Mouse (Mus musculus) olfactory bulb, adult 2 months (tissue): Measurements from ENCODE around the gene Prdx4. TPM values are rescaled to one million over a fixed set of nuclear protein-coding genes. Genes with fewer than 3 reads are reported as not detected.

Experiments used
- H3K27ac ChIP-seq: fragments of 200-500 bp; 2 replicates; pipeline ENCODE4 v1.5.1; 2012; ENCODE audit warnings: low read depth, low read length; ENCODE audit not compliant: insufficient read depth
- H3K4me1 ChIP-seq: fragments of 200-500 bp; 2 replicates; pipeline ENCODE4 v1.6.1; 2012; ENCODE audit warnings: low read length; ENCODE audit not compliant: control insufficient read depth, insufficient read depth
- H3K4me3 ChIP-seq: fragments of 200-500 bp; 2 replicates; pipeline ENCODE4 v1.5.1; 2012; ENCODE audit warnings: mild to moderate bottlenecking, low read depth, low read length, moderate library complexity; ENCODE audit not compliant: insufficient read depth
- CTCF ChIP-seq: fragments of 200-500 bp; IDR thresholded peaks from 2 replicates; pipeline ENCODE4 v1.5.1; 2012; ENCODE audit warnings: low read depth, mild to moderate bottlenecking, low read length, moderate library complexity; ENCODE audit not compliant: insufficient read depth
- POLR2A ChIP-seq: fragments of 200-500 bp; IDR thresholded peaks from 2 replicates; pipeline ENCODE4 v1.6.1; 2012; ENCODE audit warnings: mild to moderate bottlenecking, low read depth, low read length, moderate library complexity; ENCODE audit not compliant: insufficient read depth
- WGBS: fragments of 180-500 bp; shearing (Covaris S2); methylation state at CpG from one replicate; pipeline ENCODE4 v1.1.7; 2018; 5-methylcytosine and 5-hydroxymethylcytosine counted together
- polyA plus RNA-seq: library from polyadenylated mRNA; stranded (reverse); fragments of >200 nt; gene quantifications from 2 replicates; pipeline ENCODE4 v1.2.4, GENCODE M21; 2012; ENCODE audit warnings: low replicate concordance; ENCODE audit not compliant: missing spikeins, insufficient read depth, insufficient read length

The Prdx4 gene
- polyA plus RNA-seq, 1 experiment, result not detected

GRCm38 (mm10) chrX:155280427-155281044 is 60.0 kb downstream of the Prdx4 start:
- H3K4me3 ChIP-seq, result no peak overlapping the region
- TF ChIP-seq POLR2A, result no peak
- no peak for TF ChIP-seq CTCF
- H3K4me1 ChIP-seq, result no peaks in the 10 kb centered on the region
- no peak overlapping the region for H3K27ac ChIP-seq
- 73% methylated on average over 1 of the region's 1 CpGs for WGBS

GRCm38 (mm10) chrX:155278483-155278882 is 62.1 kb downstream of the Prdx4 start:
- WGBS, result 71% methylated on average over 4 of the region's 4 CpGs
- Histone ChIP-seq H3K4me1 (no peaks in the 10 kb centered on the region), H3K4me3 (no peak overlapping the region), H3K27ac (no peak overlapping the region)
- no peak for TF ChIP-seq CTCF
- TF ChIP-seq POLR2A, result no peak

Other genes with a start within 250 kb of the Prdx4 start
- not detected in 2 replicates for gene Magea2, start 247.1 kb downstream of the Prdx4 start, polyA plus RNA-seq
- gene Cldn34b2, start 212.3 kb downstream of the Prdx4 start, polyA plus RNA-seq, result not detected in 2 replicates
- not detected in 2 replicates for gene Sat1, start 124.3 kb downstream of the Prdx4 start, polyA plus RNA-seq
- gene Acot9, start 78.3 kb downstream of the Prdx4 start, polyA plus RNA-seq, result not detected in 2 replicates